Mouse (Mus musculus): ENCODE measurements around the gene Cacna2d3.

- TF ChIP-seq GATA1 (IDR thresholded peaks at IDR 0.05; ENCODE audit: borderline replicate concordance, low read length) (no peak), FLI1 (IDR thresholded peaks at IDR 0.05; ENCODE audit: low read length) (no peak)
Observed at GRCm38 (mm10) chr14:29548646-29549045, 173.0 kb downstream of the Cacna2d3 start.

All from megakaryocyte, embryonic 14.5 days (primary cell).